Mouse (Mus musculus): Measurements from ENCODE around the gene Pbx4. TPM values are rescaled to one million over a fixed set of nuclear protein-coding genes. Genes with fewer than 3 reads are reported as not detected.
A peak's percentile ranks its signal among the peaks of the same experiment; 100 is the strongest.

Gene Pbx4
- polyA plus RNA-seq, 1 experiment, result 9.1 TPM

DNA sequence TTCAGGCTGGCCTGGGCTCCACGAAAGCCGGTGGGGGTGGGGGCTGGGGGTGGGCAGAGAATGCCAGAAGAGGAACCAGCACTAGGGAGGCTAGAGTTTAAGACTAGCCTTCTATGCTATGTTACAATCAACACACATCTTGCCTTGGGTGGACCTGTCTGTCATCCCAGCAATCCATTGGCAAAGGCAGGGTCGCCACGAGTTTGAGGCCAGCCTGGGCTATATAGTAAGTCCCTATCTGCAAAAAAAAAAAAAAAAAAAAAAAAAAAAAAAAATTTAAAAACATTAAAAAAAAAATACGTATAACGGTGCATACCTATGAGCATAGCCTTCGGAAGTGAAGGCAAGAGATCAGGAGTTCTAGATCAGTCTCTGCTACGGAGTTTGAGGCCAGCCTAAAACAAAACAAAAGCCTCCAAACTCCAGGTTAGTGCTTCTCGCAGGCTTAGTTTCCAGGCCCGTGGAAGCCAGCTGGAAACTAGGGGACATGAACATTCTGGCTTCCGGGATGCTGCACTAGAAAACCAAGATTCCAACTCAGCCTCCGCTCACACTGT, 68.7 kb downstream of the Pbx4 start:
- peaks cover 4% of the 10 kb centered on the region; the same call in 1 of the 2 replicates for H3K36me3 ChIP-seq (ENCODE audit: control insufficient read depth, insufficient read depth, low read length)
- H3K4me1 ChIP-seq (ENCODE audit: control insufficient read depth, insufficient read depth, insufficient read length, low read length), result peaks cover 18% of the 10 kb centered on the region
- peak overlapping the region; percentile 90 for H3K4me3 ChIP-seq (ENCODE audit: low read depth, low read length)
- peak overlapping the region; percentile 86 for H3K27ac ChIP-seq (ENCODE audit: insufficient read depth, low read depth, low read length)
- H3K27me3 ChIP-seq (ENCODE audit: control insufficient read depth, insufficient read depth, low read length), result no peaks in the 10 kb centered on the region
- WGBS, result 9% methylated on average over 12 of the region's 12 CpGs
- TF ChIP-seq CTCF (IDR thresholded peaks at IDR 0.05; ENCODE audit: extremely low read depth, insufficient read length, insufficient replicate concordance, low read depth, low read length) (no peak), POLR2A (IDR thresholded peaks at IDR 0.05; ENCODE audit: low read depth, low read length) (no peak)

DNA sequence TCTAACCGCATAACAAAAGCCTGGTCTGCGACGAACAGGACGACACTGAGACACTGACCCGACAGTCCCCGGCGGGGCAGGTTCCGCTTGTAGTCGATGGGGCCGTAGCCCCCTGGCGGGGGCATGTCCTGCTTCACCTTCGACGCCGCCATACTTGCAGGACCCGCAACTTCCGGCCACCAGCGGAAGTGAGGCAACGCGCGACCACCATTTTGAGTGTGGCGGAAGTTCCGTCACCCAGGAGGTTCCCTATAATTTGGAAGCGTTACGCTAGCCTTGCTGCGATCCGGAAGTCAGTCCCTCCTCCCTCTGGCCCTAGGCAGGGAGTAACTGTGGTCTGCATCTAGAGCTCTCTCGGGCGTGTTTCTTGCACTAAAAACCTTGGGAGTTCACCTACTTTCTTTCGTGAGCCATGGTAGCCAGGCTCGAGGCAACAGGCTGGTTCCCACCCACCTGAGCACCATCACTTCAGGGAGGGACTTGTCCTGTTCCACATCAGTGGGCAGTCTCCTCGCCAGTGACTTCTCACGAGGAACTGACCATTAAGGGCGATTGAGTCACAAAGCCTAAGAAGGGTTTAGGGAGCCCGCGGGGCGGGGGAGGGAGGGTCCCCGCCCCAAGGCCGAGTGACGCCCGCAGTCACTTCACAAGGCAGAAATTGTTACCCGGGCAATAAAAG, 69.3 kb downstream of the Pbx4 start:
- peaks cover 18% of the 10 kb centered on the region for H3K4me1 ChIP-seq (ENCODE audit: control insufficient read depth, insufficient read depth, insufficient read length, low read length)
- peak overlapping the region; percentile 90 for H3K4me3 ChIP-seq (ENCODE audit: low read depth, low read length)
- H3K27me3 ChIP-seq (ENCODE audit: control insufficient read depth, insufficient read depth, low read length), result no peaks in the 10 kb centered on the region
- H3K36me3 ChIP-seq (ENCODE audit: control insufficient read depth, insufficient read depth, low read length), result peaks cover 3% of the 10 kb centered on the region; the same call in 1 of the 2 replicates
- WGBS, result under 1% methylated on average over 41 of the region's 41 CpGs
- peak; percentile 83 for TF ChIP-seq CTCF (IDR thresholded peaks at IDR 0.05; ENCODE audit: extremely low read depth, insufficient read length, insufficient replicate concordance, low read depth, low read length)
- TF ChIP-seq POLR2A (IDR thresholded peaks at IDR 0.05; ENCODE audit: low read depth, low read length), result peak; percentile 83; the same call in 1 of the 2 replicates
- H3K27ac ChIP-seq (ENCODE audit: insufficient read depth, low read depth, low read length), result peak overlapping the region; percentile 86

DNA sequence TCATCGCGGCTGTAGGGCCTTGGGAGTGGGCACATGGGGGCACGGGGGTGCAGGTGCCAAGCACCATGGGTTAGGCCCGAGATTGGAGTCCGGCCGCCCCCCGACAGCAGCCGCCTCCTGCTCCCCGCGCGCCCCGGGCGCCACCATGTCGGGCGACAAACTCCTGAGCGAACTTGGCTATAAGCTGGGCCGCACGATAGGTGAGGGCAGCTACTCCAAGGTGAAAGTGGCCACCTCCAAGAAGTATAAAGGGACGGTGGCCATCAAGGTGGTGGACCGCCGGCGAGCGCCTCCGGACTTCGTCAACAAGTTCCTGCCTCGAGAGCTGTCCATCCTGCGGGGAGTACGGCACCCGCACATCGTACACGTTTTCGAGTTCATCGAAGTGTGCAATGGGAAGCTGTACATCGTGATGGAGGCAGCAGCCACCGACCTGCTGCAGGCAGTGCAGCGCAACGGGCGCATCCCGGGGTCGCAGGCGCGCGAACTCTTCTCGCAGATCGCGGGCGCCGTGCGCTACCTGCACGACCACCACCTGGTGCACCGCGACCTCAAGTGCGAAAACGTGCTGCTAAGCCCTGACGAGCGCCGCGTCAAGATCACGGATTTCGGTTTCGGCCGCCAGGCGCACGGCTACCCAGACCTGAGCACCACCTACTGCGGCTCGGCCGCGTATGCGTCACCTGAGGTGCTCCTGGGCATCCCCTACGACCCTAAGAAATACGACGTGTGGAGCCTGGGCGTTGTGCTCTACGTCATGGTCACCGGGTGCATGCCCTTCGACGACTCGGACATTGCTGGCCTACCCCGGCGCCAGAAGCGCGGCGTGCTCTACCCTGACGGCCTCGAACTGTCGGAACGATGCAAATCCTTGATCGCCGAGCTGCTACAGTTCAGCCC, 70.1 kb downstream of the Pbx4 start, which contains the start of the genes Tssk6, Ndufa13 and Yjefn3:
Tssk6 (plus strand) TSS at position 22 of the 900 bp plus-strand sequence.
Ndufa13 (minus strand) TSS at position 396 of the 900 bp plus-strand sequence.
Yjefn3 (minus strand) TSS at position 550 of the 900 bp plus-strand sequence.
- Histone ChIP-seq H3K27ac (ENCODE audit: insufficient read depth, low read depth, low read length) (peak within 1 kb of the TSS; percentile 86), H3K4me3 (ENCODE audit: low read depth, low read length) (peak within 1 kb of the TSS; percentile 90), H3K36me3 (ENCODE audit: control insufficient read depth, insufficient read depth, low read length) (peaks cover 3% of the 10 kb centered on the region; the same call in 1 of the 2 replicates), H3K27me3 (ENCODE audit: control insufficient read depth, insufficient read depth, low read length) (no peaks in the 10 kb centered on the region), H3K4me1 (ENCODE audit: control insufficient read depth, insufficient read depth, insufficient read length, low read length) (peaks cover 18% of the 10 kb centered on the region)
- no peak for TF ChIP-seq CTCF (IDR thresholded peaks at IDR 0.05; ENCODE audit: extremely low read depth, insufficient read length, insufficient replicate concordance, low read depth, low read length)
- TF ChIP-seq POLR2A (IDR thresholded peaks at IDR 0.05; ENCODE audit: low read depth, low read length), result no peak
- WGBS, result 2% methylated on average over 89 of the region's 89 CpGs

DNA sequence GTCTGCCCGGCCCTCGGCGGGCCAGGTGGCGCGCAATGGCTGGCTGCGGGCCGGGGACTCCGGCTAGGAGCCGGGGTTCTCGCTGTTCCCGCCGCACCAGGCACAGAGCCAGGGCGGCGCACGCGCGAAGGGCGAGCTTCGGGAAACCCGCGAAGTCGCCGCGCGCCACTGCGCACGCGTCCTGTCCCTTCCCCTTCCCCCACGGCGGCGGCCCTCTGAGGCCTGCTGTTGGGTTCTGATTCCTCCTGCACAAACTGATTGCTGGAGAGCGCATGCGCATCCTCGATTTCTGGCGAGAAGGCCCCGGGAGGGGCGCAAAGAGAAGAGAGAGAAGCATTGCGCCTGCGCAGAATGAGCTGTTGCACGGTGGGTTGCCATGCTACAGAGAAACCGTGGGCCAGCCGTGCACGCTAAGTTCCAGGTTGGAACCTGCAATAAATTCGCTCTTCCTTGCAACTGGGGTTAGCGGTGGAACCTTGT, 70.8 kb downstream of the Pbx4 start:
- Histone ChIP-seq H3K27me3 (ENCODE audit: control insufficient read depth, insufficient read depth, low read length) (no peaks in the 10 kb centered on the region), H3K4me1 (ENCODE audit: control insufficient read depth, insufficient read depth, insufficient read length, low read length) (peaks cover 15% of the 10 kb centered on the region), H3K27ac (ENCODE audit: insufficient read depth, low read depth, low read length) (peak overlapping the region; percentile 86), H3K4me3 (ENCODE audit: low read depth, low read length) (peak overlapping the region; percentile 90), H3K36me3 (ENCODE audit: control insufficient read depth, insufficient read depth, low read length) (peaks cover 2% of the 10 kb centered on the region; the same call in 1 of the 2 replicates)
- under 1% methylated on average over 45 of the region's 45 CpGs for WGBS
- TF ChIP-seq POLR2A (IDR thresholded peaks at IDR 0.05; ENCODE audit: low read depth, low read length), result peak; percentile 59
- TF ChIP-seq CTCF (IDR thresholded peaks at IDR 0.05; ENCODE audit: extremely low read depth, insufficient read length, insufficient replicate concordance, low read depth, low read length), result 0 out of 2 replicates have a peak, but pooled peaks have one; percentile 5

DNA sequence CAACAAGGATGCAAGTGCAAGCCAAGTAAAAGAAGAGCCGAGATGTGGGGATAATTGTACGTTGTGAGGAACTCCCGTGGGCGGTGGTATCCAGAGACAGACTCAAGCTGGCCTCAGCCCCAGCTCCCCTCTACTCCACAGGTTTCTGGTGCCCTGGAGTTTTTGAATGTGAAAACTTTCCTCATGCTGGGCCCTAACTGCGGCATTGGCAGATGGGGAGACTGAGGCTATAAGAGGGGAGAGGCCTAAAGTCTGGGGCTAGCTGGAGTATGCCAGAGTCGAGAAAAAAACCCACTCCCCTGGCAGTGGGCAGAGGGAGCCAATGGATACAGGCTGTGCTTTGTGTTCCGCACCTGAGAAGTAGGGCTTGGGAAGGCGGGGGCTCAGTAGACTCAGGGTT, 71.8 kb downstream of the Pbx4 start:
- 87% methylated on average over 8 of the region's 8 CpGs for WGBS
- no peaks in the 10 kb centered on the region for H3K27me3 ChIP-seq (ENCODE audit: control insufficient read depth, insufficient read depth, low read length)

DNA sequence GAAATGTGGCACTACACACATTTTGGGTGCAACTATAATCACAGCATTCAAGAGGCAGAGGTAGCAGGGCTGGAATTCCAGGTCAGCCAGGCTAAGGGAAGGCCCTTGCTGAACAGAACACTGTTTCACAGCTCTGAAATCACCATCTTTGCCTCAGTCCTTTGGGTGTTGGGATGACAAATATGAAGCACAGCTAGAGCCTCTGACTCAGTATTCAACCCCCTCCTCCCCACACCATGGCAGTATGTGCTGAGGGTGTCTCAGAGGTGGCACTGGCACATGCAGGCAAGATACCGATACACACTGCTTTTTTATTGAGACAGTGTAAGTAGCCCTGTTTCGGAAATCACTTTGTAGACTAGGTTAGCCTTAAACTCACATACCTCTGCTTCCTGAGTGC, 74.0 kb downstream of the Pbx4 start:
- WGBS, result 91% methylated on average over 2 of the region's 2 CpGs
- peaks cover 10% of the 10 kb centered on the region for H3K4me1 ChIP-seq (ENCODE audit: control insufficient read depth, insufficient read depth, insufficient read length, low read length)
- no peak overlapping the region for H3K4me3 ChIP-seq (ENCODE audit: low read depth, low read length)
- peaks cover 30% of the 10 kb centered on the region for H3K36me3 ChIP-seq (ENCODE audit: control insufficient read depth, insufficient read depth, low read length)
- TF ChIP-seq CTCF (IDR thresholded peaks at IDR 0.05; ENCODE audit: extremely low read depth, insufficient read length, insufficient replicate concordance, low read depth, low read length) (no peak), POLR2A (IDR thresholded peaks at IDR 0.05; ENCODE audit: low read depth, low read length) (no peak)
- no peak overlapping the region for H3K27ac ChIP-seq (ENCODE audit: insufficient read depth, low read depth, low read length)
- no peaks in the 10 kb centered on the region for H3K27me3 ChIP-seq (ENCODE audit: control insufficient read depth, insufficient read depth, low read length)

More for the DNA sequence above, 71.8 kb downstream of the Pbx4 start:
- H3K4me1 ChIP-seq (ENCODE audit: control insufficient read depth, insufficient read depth, insufficient read length, low read length), result peaks cover 15% of the 10 kb centered on the region
- TF ChIP-seq POLR2A (IDR thresholded peaks at IDR 0.05; ENCODE audit: low read depth, low read length), result no peak
- no peak for TF ChIP-seq CTCF (IDR thresholded peaks at IDR 0.05; ENCODE audit: extremely low read depth, insufficient read length, insufficient replicate concordance, low read depth, low read length)
- H3K4me3 ChIP-seq (ENCODE audit: low read depth, low read length), result no peak overlapping the region
- no peak overlapping the region for H3K27ac ChIP-seq (ENCODE audit: insufficient read depth, low read depth, low read length)
- H3K36me3 ChIP-seq (ENCODE audit: control insufficient read depth, insufficient read depth, low read length), result peaks cover 11% of the 10 kb centered on the region
